Mouse (Mus musculus) limb, embryonic 11.5 days (tissue): ENCODE data around the gene Dner. TPM values are rescaled to one million over a fixed set of nuclear protein-coding genes. Genes with fewer than 3 reads are reported as not detected.

Source experiments
- ATAC-seq: fragments of 200-750 bp; cut with Nextera tagmentation; 2 replicates; pipeline ENCODE4 v1.8.0; 2017; ENCODE audit warnings: low read depth; ENCODE audit not compliant: insufficient number of reproducible peaks, low FRiP score, low TSS enrichment
- DNase-seq: peaks from one replicate; pipeline ENCODE4 v3.0.0-alpha.2; 2015; ENCODE audit warnings: low spot score
- H3K27ac ChIP-seq: fragments of 300-500 bp; sonication (generic); replicated peaks from 2 replicates; pipeline ENCODE4 v1.5.1; 2014; ENCODE audit warnings: low read depth, mild to moderate bottlenecking, low read length
- H3K27me3 ChIP-seq: fragments of 300-500 bp; sonication (generic); 2 replicates; pipeline ENCODE4 v1.6.1; 2014; ENCODE audit warnings: mild to moderate bottlenecking, low read length, mixed read lengths; ENCODE audit not compliant: control insufficient read depth, insufficient read depth
- H3K36me3 ChIP-seq: fragments of 300-500 bp; sonication (generic); 2 replicates; pipeline ENCODE4 v1.6.1; 2014; ENCODE audit warnings: mild to moderate bottlenecking, low read length, moderate library complexity, mixed read lengths; ENCODE audit not compliant: control insufficient read depth, insufficient read depth
- H3K4me1 ChIP-seq: fragments of 300-500 bp; sonication (generic); 2 replicates; pipeline ENCODE4 v1.6.1; 2014; ENCODE audit warnings: low read length, mixed read lengths; ENCODE audit not compliant: control insufficient read depth, insufficient read depth
- H3K4me2 ChIP-seq: fragments of 300-500 bp; sonication (generic); 2 replicates; pipeline ENCODE4 v1.6.1; 2014; ENCODE audit warnings: low read depth, mild to moderate bottlenecking, moderate library complexity; ENCODE audit not compliant: severe bottlenecking
- H3K4me3 ChIP-seq: fragments of 300-500 bp; sonication (generic); 2 replicates; pipeline ENCODE4 v1.5.1; 2014; ENCODE audit warnings: low read depth, low read length
- H3K9ac ChIP-seq: fragments of 300-500 bp; sonication (generic); 2 replicates; pipeline ENCODE4 v1.6.1; 2014; ENCODE audit warnings: mild to moderate bottlenecking, low read length
- H3K9me3 ChIP-seq: fragments of 300-500 bp; sonication (generic); 2 replicates; pipeline ENCODE4 v1.6.1; 2016; ENCODE audit warnings: low read length; ENCODE audit not compliant: control insufficient read depth
- WGBS: fragments of 180-500 bp; shearing (Covaris S2); extraction: QIAGEN DNeasy Blood & Tissue Kit; methylation state at CpG from one replicate; pipeline ENCODE4 v1.1.7; 2014; 5-methylcytosine and 5-hydroxymethylcytosine counted together
- polyA plus RNA-seq: library from polyadenylated mRNA; unstranded; fragments of >200 nt; fragmentation: Nextera tagmentation; extraction: Ambion mirVana; gene quantifications from 2 replicates; pipeline ENCODE4 v1.2.1, GENCODE M21; 2014

The Dner gene
- polyA plus RNA-seq, 1 experiment from 2014 or later, result 1.1 TPM

- H3K36me3 ChIP-seq, result no peaks in the 10 kb centered on the region
- no peak overlapping the region for H3K9ac ChIP-seq
- H3K9me3 ChIP-seq, result no peaks in the 10 kb centered on the region
- H3K4me2 ChIP-seq, result no peak overlapping the region
- H3K27me3 ChIP-seq, result no peaks in the 10 kb centered on the region
- DNase-seq, result no peak
- no peak for ATAC-seq
- H3K27ac ChIP-seq, result no peak overlapping the region
- H3K4me1 ChIP-seq, result no peaks in the 10 kb centered on the region
- no peak overlapping the region for H3K4me3 ChIP-seq
- WGBS, result 95% methylated on average over 5 of the region's 5 CpGs
These were observed 253.0 kb downstream of the Dner start for GRCm38 (mm10) chr1:84443050-84443449.

DNA sequence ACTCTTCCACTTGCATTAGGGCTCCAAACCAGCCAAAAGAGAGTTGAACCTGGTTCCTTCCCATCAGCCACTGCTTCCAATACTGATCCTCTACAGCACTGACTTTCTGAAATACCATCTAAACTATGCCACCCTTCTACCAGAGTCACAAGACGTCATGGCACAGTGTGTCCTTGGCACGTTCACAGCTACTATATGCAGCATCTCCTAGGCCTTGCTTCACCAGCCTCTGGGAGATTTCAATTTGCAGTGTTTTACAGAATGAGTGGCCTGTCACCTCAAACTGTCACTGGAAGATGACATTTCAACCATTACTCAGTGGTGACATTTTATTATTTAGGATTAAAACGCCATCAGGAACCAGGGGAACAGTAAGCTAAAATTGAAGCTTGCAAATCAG is 254.6 kb downstream of the Dner start:
- H3K4me3 ChIP-seq, result no peak overlapping the region
- ATAC-seq (no peak), DNase-seq (no peak)
- no peak overlapping the region for H3K9ac ChIP-seq
- no peaks in the 10 kb centered on the region for H3K36me3 ChIP-seq
- WGBS, result 83% methylated on average over 3 of the region's 3 CpGs
- H3K4me2 ChIP-seq, result no peak overlapping the region
- no peaks in the 10 kb centered on the region for H3K9me3 ChIP-seq
- no peak overlapping the region for H3K27ac ChIP-seq
- H3K27me3 ChIP-seq, result no peaks in the 10 kb centered on the region
- H3K4me1 ChIP-seq, result no peaks in the 10 kb centered on the region

DNA sequence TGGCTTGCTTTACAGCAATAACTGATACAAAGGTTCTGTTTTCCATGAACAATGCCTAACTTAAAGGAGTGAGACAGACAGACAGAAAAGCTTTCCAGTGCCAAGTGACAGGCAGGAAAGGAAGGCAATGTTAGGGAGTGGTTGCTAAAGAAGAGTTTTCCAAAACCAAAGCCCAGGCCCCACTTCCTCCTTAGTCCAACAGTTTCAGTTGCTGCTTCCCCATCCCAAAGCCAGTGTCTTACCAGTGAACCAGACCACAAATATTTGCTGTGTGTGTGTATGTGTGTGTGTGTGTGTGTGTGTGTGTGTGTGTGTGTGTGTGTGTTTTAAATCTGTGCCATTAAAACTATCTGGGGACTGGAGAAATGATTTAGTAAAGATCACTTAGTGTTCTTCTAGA is 258.5 kb downstream of the Dner start:
- Histone ChIP-seq H3K27me3 (no peaks in the 10 kb centered on the region), H3K4me1 (no peaks in the 10 kb centered on the region), H3K9me3 (no peaks in the 10 kb centered on the region), H3K4me2 (no peak overlapping the region), H3K9ac (no peak overlapping the region), H3K4me3 (no peak overlapping the region), H3K36me3 (no peaks in the 10 kb centered on the region), H3K27ac (no peak overlapping the region)
- no peak for ATAC-seq
- DNase-seq, result no peak

DNA sequence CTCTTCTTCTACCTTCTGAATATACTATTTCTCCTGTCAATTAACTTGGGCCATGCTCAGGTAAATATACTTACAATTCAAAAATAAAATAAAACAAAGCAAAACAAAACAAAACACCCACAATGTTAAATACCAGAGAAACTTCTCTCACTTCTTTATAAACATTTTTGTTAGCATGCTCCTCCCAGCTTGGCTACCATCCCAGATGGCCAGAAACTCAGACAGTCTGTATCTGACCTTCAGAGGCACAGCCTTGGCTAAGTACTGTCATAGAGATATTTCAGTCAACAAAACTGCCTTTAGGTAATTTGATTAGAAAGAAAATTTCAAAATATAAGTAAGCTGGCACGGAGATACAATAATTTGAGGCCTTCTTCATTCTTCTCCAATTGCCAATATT is 259.7 kb downstream of the Dner start:
- H3K4me3 ChIP-seq, result no peak overlapping the region
- no peak for DNase-seq
- 69% methylated on average over 1 of the region's 1 CpGs for WGBS

GRCm38 (mm10) chr1:84433291-84433980 is 262.6 kb downstream of the Dner start:
- no peak for DNase-seq
- no peak for ATAC-seq
- no peaks in the 10 kb centered on the region for H3K9me3 ChIP-seq
- no peaks in the 10 kb centered on the region for H3K4me1 ChIP-seq
- no peak overlapping the region for H3K4me3 ChIP-seq
- H3K4me2 ChIP-seq, result no peak overlapping the region
- no peak overlapping the region for H3K27ac ChIP-seq
- H3K36me3 ChIP-seq, result no peaks in the 10 kb centered on the region
- H3K27me3 ChIP-seq, result no peaks in the 10 kb centered on the region
- no peak overlapping the region for H3K9ac ChIP-seq
- 83% methylated on average over 6 of the region's 6 CpGs for WGBS

More for the DNA sequence above, 259.7 kb downstream of the Dner start:
- H3K9ac ChIP-seq, result no peak overlapping the region
- no peak for ATAC-seq
- no peaks in the 10 kb centered on the region for H3K27me3 ChIP-seq
- no peaks in the 10 kb centered on the region for H3K36me3 ChIP-seq
- no peaks in the 10 kb centered on the region for H3K4me1 ChIP-seq
- H3K27ac ChIP-seq, result no peak overlapping the region
- no peak overlapping the region for H3K4me2 ChIP-seq
- no peaks in the 10 kb centered on the region for H3K9me3 ChIP-seq

GRCm38 (mm10) chr1:84432311-84432710 is 263.7 kb downstream of the Dner start:
- DNase-seq (no peak), ATAC-seq (no peak)
- Histone ChIP-seq H3K4me1 (no peaks in the 10 kb centered on the region), H3K4me2 (no peak overlapping the region), H3K9me3 (no peaks in the 10 kb centered on the region), H3K9ac (no peak overlapping the region), H3K27ac (no peak overlapping the region), H3K4me3 (no peak overlapping the region), H3K27me3 (no peaks in the 10 kb centered on the region), H3K36me3 (no peaks in the 10 kb centered on the region)
- 71% methylated on average over 1 of the region's 1 CpGs for WGBS

- no peaks in the 10 kb centered on the region for H3K4me1 ChIP-seq
- no peaks in the 10 kb centered on the region for H3K9me3 ChIP-seq
- DNase-seq (no peak), ATAC-seq (no peak)
- no peak overlapping the region for H3K4me3 ChIP-seq
- H3K36me3 ChIP-seq, result no peaks in the 10 kb centered on the region
- H3K27me3 ChIP-seq, result no peaks in the 10 kb centered on the region
- 76% methylated on average over 1 of the region's 1 CpGs for WGBS
- H3K27ac ChIP-seq, result no peak overlapping the region
- no peak overlapping the region for H3K9ac ChIP-seq
- H3K4me2 ChIP-seq, result no peak overlapping the region
These were observed 267.7 kb downstream of the Dner start for GRCm38 (mm10) chr1:84428331-84428730.

DNA sequence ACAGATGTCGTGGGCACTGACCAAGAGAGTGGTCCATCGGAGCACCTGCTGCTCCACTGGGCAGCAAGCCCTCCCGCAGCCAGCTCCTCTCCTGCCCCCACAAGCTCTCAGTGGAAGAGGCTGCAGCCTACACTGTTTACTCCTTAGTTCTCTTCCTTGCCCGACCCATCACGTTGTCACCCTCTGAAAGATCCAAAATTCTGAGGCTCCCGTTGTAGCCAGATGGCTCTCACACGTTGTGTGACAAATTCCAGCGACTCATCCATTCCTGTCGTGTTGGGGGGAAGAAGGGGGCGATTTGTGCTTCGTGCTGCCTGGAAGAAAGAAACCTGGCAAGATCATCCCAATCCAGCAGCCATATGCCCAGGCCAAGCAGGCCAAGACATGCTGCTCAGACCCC is 268.3 kb downstream of the Dner start:
- ATAC-seq, result no peak

DNA sequence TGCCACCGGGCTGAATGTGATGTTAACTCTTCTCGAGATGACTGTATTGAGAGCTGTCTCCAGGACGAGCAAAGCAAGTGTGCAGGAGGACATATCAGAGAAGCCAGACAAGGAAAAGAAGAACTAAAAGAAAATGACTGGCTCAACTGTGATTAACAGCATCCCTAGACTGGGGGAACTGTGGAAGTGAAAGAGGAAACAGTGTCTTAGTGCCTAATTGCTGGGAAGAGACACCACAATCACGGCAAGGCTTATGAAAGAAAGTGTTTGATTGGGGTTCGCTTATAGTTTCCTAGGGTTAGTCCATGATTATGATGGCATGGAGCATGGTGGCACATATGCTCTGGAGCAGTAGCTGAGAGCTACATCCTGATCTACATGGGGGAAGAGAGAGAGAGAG is 269.3 kb downstream of the Dner start:
- Histone ChIP-seq H3K36me3 (no peaks in the 10 kb centered on the region), H3K4me1 (no peaks in the 10 kb centered on the region), H3K27me3 (no peaks in the 10 kb centered on the region), H3K9me3 (no peaks in the 10 kb centered on the region), H3K27ac (no peak overlapping the region), H3K9ac (no peak overlapping the region), H3K4me2 (no peak overlapping the region), H3K4me3 (no peak overlapping the region)
- DNase-seq (no peak), ATAC-seq (no peak)
- 80% methylated on average over 5 of the region's 5 CpGs for WGBS

More for the DNA sequence above, 268.3 kb downstream of the Dner start:
- H3K4me1 ChIP-seq, result no peaks in the 10 kb centered on the region
- H3K9me3 ChIP-seq, result no peaks in the 10 kb centered on the region
- no peaks in the 10 kb centered on the region for H3K36me3 ChIP-seq
- H3K27ac ChIP-seq, result no peak overlapping the region
- H3K4me2 ChIP-seq, result no peak overlapping the region
- WGBS, result 72% methylated on average over 11 of the region's 11 CpGs
- no peaks in the 10 kb centered on the region for H3K27me3 ChIP-seq
- H3K9ac ChIP-seq, result no peak overlapping the region
- no peak overlapping the region for H3K4me3 ChIP-seq
- no peak for DNase-seq
